Mouse (Mus musculus): ENCODE measurements around the gene Fastkd5. TPM values are rescaled to one million over a fixed set of nuclear protein-coding genes. Genes with fewer than 3 reads are reported as not detected.

Gene Fastkd5
- 13.3 and 13.9 TPM in 2 replicates for polyA plus RNA-seq (2015; fragmentation: Nextera tagmentation; extraction: Ambion mirVana)

DNA sequence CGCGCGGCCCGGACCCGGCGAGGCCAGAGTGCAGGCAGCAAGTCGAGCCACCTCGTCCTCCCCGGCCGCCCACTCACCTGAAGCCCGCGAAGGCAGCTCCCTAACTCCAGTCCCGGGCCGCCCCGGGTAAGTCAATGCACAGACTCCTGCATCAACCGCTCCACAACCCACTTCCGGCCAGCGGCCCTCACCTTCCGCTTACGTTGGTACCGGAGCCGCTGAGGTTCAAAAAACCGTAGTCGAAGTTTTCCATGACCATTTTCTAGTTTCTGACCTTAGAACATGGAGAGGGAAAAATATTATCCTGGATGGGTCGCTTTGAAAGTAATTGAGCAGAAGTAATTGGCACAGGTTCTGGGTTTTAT is at the start of gene Fastkd5, which contains the start of gene Ubox5:
TSS of gene Fastkd5 (minus strand) at position 189 of the 365 bp plus-strand sequence.
TSS of gene Ubox5 (minus strand) at position 200 of the 365 bp plus-strand sequence.
- peak within 1 kb of the TSS; percentile 95 for H3K9ac ChIP-seq (ENCODE audit: low read length)
- peak within 1 kb of the TSS; percentile 97 for H3K4me3 ChIP-seq (ENCODE audit: low read length)
- H3K4me1 ChIP-seq (ENCODE audit: control insufficient read depth, insufficient read depth, low read length), result peaks cover 16% of the 10 kb centered on the region
- peak; percentile 82 for ATAC-seq (replicated peaks; ENCODE audit: extremely low read depth, insufficient read depth, low FRiP score)
- H3K36me3 ChIP-seq (ENCODE audit: control insufficient read depth, insufficient read depth), result peaks cover 13% of the 10 kb centered on the region; the same call in 1 of the 2 replicates
- no peaks in the 10 kb centered on the region for H3K9me3 ChIP-seq (replicated peaks; ENCODE audit: control insufficient read depth, low read length)
- peak within 1 kb of the TSS; percentile 76 for H3K27ac ChIP-seq (ENCODE audit: low read length)
- WGBS, result under 1% methylated on average over 24 of the region's 25 CpGs
- peaks cover 13% of the 10 kb centered on the region for H3K27me3 ChIP-seq (ENCODE audit: control insufficient read depth, insufficient read depth, low read length)
- peak within 1 kb of the TSS; percentile 85 for H3K4me2 ChIP-seq (ENCODE audit: low read depth, low read length)

DNA sequence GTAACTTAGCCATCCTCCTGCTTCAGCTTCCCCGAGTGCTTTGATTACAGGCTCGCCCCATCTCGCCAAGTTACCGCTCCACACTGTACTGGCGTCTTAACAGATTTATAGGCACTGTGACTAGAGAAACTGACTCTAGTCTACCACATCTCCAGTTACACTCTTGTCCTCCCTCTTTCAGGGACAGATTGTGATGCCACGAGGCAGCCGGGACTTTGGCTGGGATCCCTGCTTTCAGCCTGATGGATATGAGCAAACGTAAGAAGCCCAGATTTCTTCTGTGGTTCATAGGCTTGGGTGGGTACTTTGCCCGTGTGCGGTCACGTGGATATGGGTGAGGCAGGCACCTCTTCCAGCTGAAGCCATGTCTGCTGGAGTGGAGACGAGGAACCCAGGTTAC is 49.3 kb upstream of the Fastkd5 start:
- 92% methylated on average over 12 of the region's 12 CpGs for WGBS
- Histone ChIP-seq H3K27ac (ENCODE audit: low read length) (no peak overlapping the region), H3K4me2 (ENCODE audit: low read depth, low read length) (no peak overlapping the region), H3K27me3 (ENCODE audit: control insufficient read depth, insufficient read depth, low read length) (no peaks in the 10 kb centered on the region), H3K9ac (ENCODE audit: low read length) (no peak overlapping the region), H3K36me3 (ENCODE audit: control insufficient read depth, insufficient read depth) (peaks cover 58% of the 10 kb centered on the region), H3K9me3 (replicated peaks; ENCODE audit: control insufficient read depth, low read length) (no peaks in the 10 kb centered on the region), H3K4me3 (ENCODE audit: low read length) (no peak overlapping the region), H3K4me1 (ENCODE audit: control insufficient read depth, insufficient read depth, low read length) (no peaks in the 10 kb centered on the region)
- ATAC-seq (replicated peaks; ENCODE audit: extremely low read depth, insufficient read depth, low FRiP score), result no peak

DNA sequence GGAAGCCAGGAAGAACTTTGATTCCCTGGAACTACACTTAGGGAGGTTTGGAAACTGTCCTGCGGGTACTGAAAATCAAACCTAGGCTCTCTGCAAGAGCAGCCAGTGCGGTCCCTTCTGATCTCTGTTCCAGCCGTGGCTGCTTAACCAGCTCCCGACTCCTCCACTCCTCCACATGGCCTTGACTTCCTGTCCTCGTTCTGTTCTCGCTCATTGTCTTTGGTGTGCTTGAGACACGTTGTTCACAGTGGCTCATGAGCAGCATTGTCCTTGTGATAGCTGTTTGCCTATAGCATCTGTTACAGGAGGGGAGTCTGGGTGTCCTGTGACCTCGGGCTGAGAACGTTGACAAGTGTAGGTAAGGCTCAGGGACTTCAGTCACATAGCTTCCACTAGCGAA is 47.4 kb upstream of the Fastkd5 start:
- Histone ChIP-seq H3K36me3 (ENCODE audit: control insufficient read depth, insufficient read depth) (peaks cover 71% of the 10 kb centered on the region), H3K9ac (ENCODE audit: low read length) (no peak overlapping the region)

DNA sequence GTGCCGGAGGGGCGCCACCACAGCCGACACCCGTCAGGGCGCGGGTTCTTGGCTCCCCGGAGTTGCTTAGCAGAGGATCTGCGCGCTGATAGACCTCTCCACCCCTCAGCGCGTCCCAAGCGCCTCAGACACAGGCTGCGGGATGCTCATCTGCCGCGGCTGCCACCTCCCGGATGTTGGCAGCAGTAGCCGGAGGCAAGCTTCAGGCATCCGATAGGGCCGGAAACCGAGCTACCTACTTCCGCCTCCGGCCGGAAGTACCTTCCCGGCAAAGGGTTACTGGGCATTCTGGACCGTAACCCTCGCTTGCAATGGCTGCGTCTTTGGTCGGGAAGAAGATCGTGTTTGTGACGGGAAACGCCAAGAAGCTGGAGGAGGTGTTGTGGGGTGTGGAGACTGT is 37.7 kb upstream of the Fastkd5 start, which contains the start of gene Itpa:
TSS of gene Itpa (plus strand) at position 52 of the 400 bp plus-strand sequence.
- Histone ChIP-seq H3K27me3 (ENCODE audit: control insufficient read depth, insufficient read depth, low read length) (no peaks in the 10 kb centered on the region), H3K9me3 (replicated peaks; ENCODE audit: control insufficient read depth, low read length) (no peaks in the 10 kb centered on the region), H3K4me3 (ENCODE audit: low read length) (peak within 1 kb of the TSS; percentile 87), H3K4me1 (ENCODE audit: control insufficient read depth, insufficient read depth, low read length) (peaks cover 22% of the 10 kb centered on the region), H3K9ac (ENCODE audit: low read length) (peak within 1 kb of the TSS; percentile 84), H3K27ac (ENCODE audit: low read length) (peak within 1 kb of the TSS; percentile 72), H3K4me2 (ENCODE audit: low read depth, low read length) (peak within 1 kb of the TSS; percentile 75), H3K36me3 (ENCODE audit: control insufficient read depth, insufficient read depth) (peaks cover 7% of the 10 kb centered on the region; the same call in 1 of the 2 replicates)
- peak; percentile 46 for ATAC-seq (replicated peaks; ENCODE audit: extremely low read depth, insufficient read depth, low FRiP score)
- WGBS, result under 1% methylated on average over 31 of the region's 31 CpGs

More for the DNA sequence above, 47.4 kb upstream of the Fastkd5 start:
- 76% methylated on average over 10 of the region's 10 CpGs for WGBS
- ATAC-seq (replicated peaks; ENCODE audit: extremely low read depth, insufficient read depth, low FRiP score), result no peak
- no peak overlapping the region for H3K4me2 ChIP-seq (ENCODE audit: low read depth, low read length)
- H3K4me3 ChIP-seq (ENCODE audit: low read length), result no peak overlapping the region
- H3K4me1 ChIP-seq (ENCODE audit: control insufficient read depth, insufficient read depth, low read length), result no peaks in the 10 kb centered on the region
- no peak overlapping the region for H3K27ac ChIP-seq (ENCODE audit: low read length)
- H3K9me3 ChIP-seq (replicated peaks; ENCODE audit: control insufficient read depth, low read length), result no peaks in the 10 kb centered on the region
- H3K27me3 ChIP-seq (ENCODE audit: control insufficient read depth, insufficient read depth, low read length), result no peaks in the 10 kb centered on the region

DNA sequence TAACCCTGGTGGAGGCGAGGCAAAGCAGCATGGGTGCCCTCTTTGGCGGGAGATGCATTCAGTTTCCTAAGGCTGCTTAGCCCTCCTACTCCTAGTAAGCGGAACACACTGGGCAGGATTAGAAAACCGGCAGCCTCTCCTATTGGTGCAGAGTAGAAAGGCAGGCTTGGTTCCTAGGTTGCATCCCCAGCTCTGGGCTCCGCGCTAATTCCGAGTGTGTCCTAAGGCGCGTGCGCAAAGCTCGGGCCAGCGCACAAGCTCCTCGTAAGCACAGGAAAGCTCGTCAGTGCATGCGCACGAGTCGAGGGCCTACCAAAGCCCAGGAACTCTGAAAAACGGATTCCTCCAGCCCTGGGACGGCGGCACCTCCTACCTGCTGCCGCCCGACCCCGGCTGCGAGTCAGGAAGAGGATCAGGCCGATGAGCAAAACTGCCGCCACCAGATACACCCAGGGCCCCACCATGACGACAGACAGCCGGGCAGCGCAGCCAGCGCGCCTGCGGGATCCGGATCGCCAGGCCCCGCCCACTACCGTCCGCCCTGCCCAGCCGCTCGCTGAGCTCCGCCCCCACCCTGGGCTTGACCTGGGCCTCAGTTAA is 34.4 kb upstream of the Fastkd5 start, which contains the start of gene Ddrgk1:
TSS of gene Ddrgk1 (minus strand) at position 558 of the 600 bp plus-strand sequence.
- Histone ChIP-seq H3K4me3 (ENCODE audit: low read length) (peak within 1 kb of the TSS; percentile 80), H3K9me3 (replicated peaks; ENCODE audit: control insufficient read depth, low read length) (no peaks in the 10 kb centered on the region), H3K9ac (ENCODE audit: low read length) (peak within 1 kb of the TSS; percentile 96), H3K4me1 (ENCODE audit: control insufficient read depth, insufficient read depth, low read length) (peaks cover 20% of the 10 kb centered on the region), H3K4me2 (ENCODE audit: low read depth, low read length) (peak within 1 kb of the TSS; percentile 87), H3K36me3 (ENCODE audit: control insufficient read depth, insufficient read depth) (peaks cover 19% of the 10 kb centered on the region), H3K27me3 (ENCODE audit: control insufficient read depth, insufficient read depth, low read length) (no peaks in the 10 kb centered on the region), H3K27ac (ENCODE audit: low read length) (peak within 1 kb of the TSS; percentile 100)
- ATAC-seq (replicated peaks; ENCODE audit: extremely low read depth, insufficient read depth, low FRiP score), result peak; percentile 95
- 0% methylated on average over 40 of the region's 40 CpGs for WGBS

DNA sequence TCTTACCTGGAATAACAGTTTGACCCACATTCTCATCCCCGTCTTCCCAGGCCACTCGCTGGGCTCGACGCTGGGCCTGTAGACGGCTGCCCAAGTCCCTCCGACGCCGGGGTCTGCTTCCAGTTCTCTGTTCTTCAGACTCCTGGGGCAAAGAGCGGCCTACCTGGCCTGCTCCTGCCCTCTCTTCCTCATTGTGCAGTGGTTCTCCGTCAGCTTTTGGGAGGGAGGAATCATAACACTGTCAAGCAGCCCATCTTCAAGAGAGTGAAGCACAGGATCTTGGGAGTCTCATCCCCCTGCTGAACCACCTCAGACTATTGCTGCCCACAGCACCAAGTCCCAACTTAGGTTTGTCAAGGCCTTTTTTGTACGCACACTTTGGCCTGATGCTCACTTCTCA is 33.5 kb upstream of the Fastkd5 start:
- Histone ChIP-seq H3K9me3 (replicated peaks; ENCODE audit: control insufficient read depth, low read length) (no peaks in the 10 kb centered on the region), H3K27ac (ENCODE audit: low read length) (no peak overlapping the region), H3K36me3 (ENCODE audit: control insufficient read depth, insufficient read depth) (peaks cover 26% of the 10 kb centered on the region), H3K4me2 (ENCODE audit: low read depth, low read length) (peak overlapping the region; percentile 87), H3K9ac (ENCODE audit: low read length) (peak overlapping the region; percentile 24), H3K4me1 (ENCODE audit: control insufficient read depth, insufficient read depth, low read length) (peaks cover 13% of the 10 kb centered on the region), H3K4me3 (ENCODE audit: low read length) (peak overlapping the region; percentile 80; the same call in 1 of the 2 replicates), H3K27me3 (ENCODE audit: control insufficient read depth, insufficient read depth, low read length) (no peaks in the 10 kb centered on the region)
- WGBS, result 86% methylated on average over 11 of the region's 11 CpGs
- ATAC-seq (replicated peaks; ENCODE audit: extremely low read depth, insufficient read depth, low FRiP score), result no peak

DNA sequence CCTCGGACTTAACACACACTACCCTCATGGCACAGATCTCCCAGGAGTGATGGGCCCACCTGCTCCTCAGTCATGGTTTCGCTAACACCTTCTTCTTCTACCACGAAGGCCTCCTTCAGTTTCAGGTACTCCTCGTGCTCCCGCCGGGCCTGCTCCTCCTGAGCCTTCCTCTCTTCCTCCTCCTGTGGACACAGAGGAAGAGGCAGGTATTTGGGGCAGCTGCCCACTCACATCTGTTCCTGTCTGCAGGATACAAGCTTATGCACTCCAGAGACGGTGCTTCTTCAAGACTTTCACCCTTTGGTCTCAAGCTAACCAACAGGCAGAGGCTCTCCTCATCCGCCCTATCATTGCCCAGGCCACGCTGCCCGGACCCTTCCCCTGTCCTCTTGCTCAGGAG is 28.7 kb upstream of the Fastkd5 start:
- Histone ChIP-seq H3K27ac (ENCODE audit: low read length) (no peak overlapping the region), H3K36me3 (ENCODE audit: control insufficient read depth, insufficient read depth) (peaks cover 51% of the 10 kb centered on the region), H3K27me3 (ENCODE audit: control insufficient read depth, insufficient read depth, low read length) (no peaks in the 10 kb centered on the region), H3K9ac (ENCODE audit: low read length) (no peak overlapping the region), H3K4me2 (ENCODE audit: low read depth, low read length) (no peak overlapping the region), H3K9me3 (replicated peaks; ENCODE audit: control insufficient read depth, low read length) (no peaks in the 10 kb centered on the region), H3K4me1 (ENCODE audit: control insufficient read depth, insufficient read depth, low read length) (peaks cover 3% of the 10 kb centered on the region), H3K4me3 (ENCODE audit: low read length) (no peak overlapping the region)
- ATAC-seq (replicated peaks; ENCODE audit: extremely low read depth, insufficient read depth, low FRiP score), result no peak
- 97% methylated on average over 10 of the region's 10 CpGs for WGBS

DNA sequence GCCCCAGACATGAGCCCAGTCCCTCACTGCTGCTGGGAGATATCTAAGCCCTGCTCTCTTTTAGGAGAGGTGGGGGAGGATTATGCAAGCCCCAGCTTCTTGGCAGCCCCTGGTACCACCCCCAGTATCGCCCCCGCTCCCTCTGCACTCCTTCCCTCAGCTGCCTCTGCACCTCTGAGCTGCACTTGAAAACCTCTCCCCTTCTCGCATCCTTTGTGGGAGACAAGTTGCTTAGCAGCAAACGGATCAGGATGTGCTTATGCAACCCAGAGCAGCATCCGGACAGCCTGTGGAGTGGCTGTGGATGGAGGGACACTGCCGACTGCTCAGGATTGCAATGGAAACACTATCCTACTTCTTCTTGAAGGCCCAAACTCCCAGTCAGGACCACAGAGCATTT is 27.7 kb upstream of the Fastkd5 start:
- Histone ChIP-seq H3K4me1 (ENCODE audit: control insufficient read depth, insufficient read depth, low read length) (no peaks in the 10 kb centered on the region), H3K4me2 (ENCODE audit: low read depth, low read length) (no peak overlapping the region), H3K4me3 (ENCODE audit: low read length) (no peak overlapping the region), H3K27ac (ENCODE audit: low read length) (no peak overlapping the region), H3K9me3 (replicated peaks; ENCODE audit: control insufficient read depth, low read length) (no peaks in the 10 kb centered on the region), H3K9ac (ENCODE audit: low read length) (no peak overlapping the region), H3K27me3 (ENCODE audit: control insufficient read depth, insufficient read depth, low read length) (no peaks in the 10 kb centered on the region), H3K36me3 (ENCODE audit: control insufficient read depth, insufficient read depth) (peaks cover 54% of the 10 kb centered on the region)
- ATAC-seq (replicated peaks; ENCODE audit: extremely low read depth, insufficient read depth, low FRiP score), result no peak
- WGBS, result 80% methylated on average over 6 of the region's 6 CpGs

DNA sequence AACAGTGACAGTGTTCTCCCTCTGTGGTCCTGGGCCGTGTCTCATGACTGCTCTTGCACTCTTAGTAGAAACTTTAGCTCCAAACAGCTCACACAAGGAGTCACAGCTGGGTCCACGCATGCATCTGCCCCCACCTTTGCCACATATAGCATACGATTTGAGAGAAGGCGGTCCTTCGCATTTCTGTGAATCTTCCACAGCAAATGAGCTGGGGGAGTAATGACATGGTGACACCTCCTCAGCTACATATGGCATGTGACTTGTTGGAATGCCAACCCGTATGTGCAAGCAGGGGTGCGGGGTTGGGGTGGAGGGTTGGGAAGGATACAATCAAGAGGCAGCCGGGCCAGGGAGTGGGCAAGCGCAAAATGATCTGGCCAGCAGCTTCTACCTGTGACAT is 26.7 kb upstream of the Fastkd5 start:
- H3K36me3 ChIP-seq (ENCODE audit: control insufficient read depth, insufficient read depth), result peaks cover 50% of the 10 kb centered on the region
- H3K4me2 ChIP-seq (ENCODE audit: low read depth, low read length), result no peak overlapping the region
- H3K9ac ChIP-seq (ENCODE audit: low read length), result no peak overlapping the region
- H3K9me3 ChIP-seq (replicated peaks; ENCODE audit: control insufficient read depth, low read length), result no peaks in the 10 kb centered on the region
- H3K27ac ChIP-seq (ENCODE audit: low read length), result no peak overlapping the region
- no peaks in the 10 kb centered on the region for H3K27me3 ChIP-seq (ENCODE audit: control insufficient read depth, insufficient read depth, low read length)
- 87% methylated on average over 9 of the region's 9 CpGs for WGBS
- H3K4me3 ChIP-seq (ENCODE audit: low read length), result no peak overlapping the region
- H3K4me1 ChIP-seq (ENCODE audit: control insufficient read depth, insufficient read depth, low read length), result no peaks in the 10 kb centered on the region
- ATAC-seq (replicated peaks; ENCODE audit: extremely low read depth, insufficient read depth, low FRiP score), result no peak

Data from heart, embryonic 16.5 days (tissue).